In genomic region chr13:46546846-46547245, GRCm38 (mm10) we compare ENCODE assay signal across 16 mouse cellular contexts. TPM values are rescaled to one million over a fixed set of nuclear protein-coding genes. Genes with fewer than 3 reads are reported as not detected.
A peak's percentile ranks its signal among the peaks of the same experiment; 100 is the strongest.
DNase-seq lines count a peak whose midpoint lies in the region; ATAC-seq and TF ChIP-seq lines count a peak whose summit lies in the region.
"Had no signal": no experiment of that assay in that cellular context is flagged by ENCODE, and none has a peak within 500 bp of the region (broad histone marks: within the 10 kb centered on the region; RNA-seq: fewer than 3 reads in every experiment).

No protein-coding gene starts in this region.

- peak; percentile 45; the same call in 1 of the 2 replicates for ATAC-seq in kidney, embryonic 14.5 days (ENCODE audit: low FRiP score, low TSS enrichment)
- 0 out of 2 replicates have a peak, but pooled peaks have one; percentile 8 for ATAC-seq in midbrain, embryonic 12.5 days (ENCODE audit: low FRiP score, low read depth)
- ATAC-seq in midbrain, embryonic 15.5 days (replicated peaks), result no peak
- ATAC-seq: forebrain, embryonic 15.5 days had no signal

- H3K9ac ChIP-seq in kidney, embryonic 14.5 days (ENCODE audit: low read depth, low read length), result no peak overlapping the region
- no peak overlapping the region for H3K9ac ChIP-seq in midbrain, embryonic 12.5 days (replicated peaks)
- no peak overlapping the region for H3K9ac ChIP-seq in midbrain, embryonic 15.5 days
- H3K9ac ChIP-seq: forebrain, embryonic 15.5 days; hindbrain, embryonic 15.5 days had no signal

- no peak overlapping the region for H3K4me2 ChIP-seq in kidney, embryonic 14.5 days (replicated peaks; ENCODE audit: low read depth, low read length)
- no peak overlapping the region for H3K4me2 ChIP-seq in midbrain, embryonic 12.5 days (replicated peaks)
- H3K4me2 ChIP-seq in midbrain, embryonic 15.5 days, result no peak overlapping the region
- H3K4me2 ChIP-seq: forebrain, embryonic 15.5 days; hindbrain, embryonic 15.5 days had no signal

- H3K4me3 ChIP-seq in gastrocnemius, adult 2 months, result no peak overlapping the region
- no peak overlapping the region for H3K4me3 ChIP-seq in kidney, embryonic 14.5 days (ENCODE audit: low read length)
- no peak overlapping the region for H3K4me3 ChIP-seq in midbrain, embryonic 12.5 days
- H3K4me3 ChIP-seq in midbrain, embryonic 15.5 days, result no peak overlapping the region
- H3K4me3 ChIP-seq: embryonic facial prominence, embryonic 10.5 days; forebrain, embryonic 15.5 days; hindbrain, embryonic 15.5 days had no signal

- H3K27me3 ChIP-seq in kidney, embryonic 14.5 days (ENCODE audit: control insufficient read depth, insufficient read depth, low read length), result no peaks in the 10 kb centered on the region
- H3K27me3 ChIP-seq in midbrain, embryonic 12.5 days, result no peaks in the 10 kb centered on the region
- no peaks in the 10 kb centered on the region for H3K27me3 ChIP-seq in midbrain, embryonic 15.5 days (replicated peaks)
- H3K27me3 ChIP-seq: forebrain, embryonic 15.5 days; hindbrain, embryonic 15.5 days had no signal

- TF ChIP-seq CTCF in gastrocnemius, adult 2 months (IDR thresholded peaks at IDR 0.05), result no peak

- peak; percentile 51 for DNase-seq in gastrocnemius, adult 2 months
- DNase-seq in gastrocnemius, postnatal 25 days, result no peak
- no peak for DNase-seq in kidney, postnatal 4 days
- DNase-seq in spleen, adult 18-20 months, result no peak
- DNase-seq: adrenal gland, adult 8-10 months; adrenal gland, postnatal 36 days; cerebellum, adult 2 months; cerebellum, postnatal 10 days; gastrocnemius, postnatal 10 days; heart, postnatal 36 days had no signal

- peaks cover 13% of the 10 kb centered on the region for H3K4me1 ChIP-seq in kidney, embryonic 14.5 days (ENCODE audit: control insufficient read depth, insufficient read depth, low read length)
- H3K4me1 ChIP-seq in midbrain, embryonic 12.5 days, result peaks cover 42% of the 10 kb centered on the region
- H3K4me1 ChIP-seq in midbrain, embryonic 15.5 days, result peaks cover 28% of the 10 kb centered on the region

- no peaks in the 10 kb centered on the region for H3K9me3 ChIP-seq in kidney, embryonic 14.5 days (ENCODE audit: control insufficient read depth, low read length)
- no peaks in the 10 kb centered on the region for H3K9me3 ChIP-seq in midbrain, embryonic 12.5 days
- H3K9me3 ChIP-seq in midbrain, embryonic 15.5 days, result no peaks in the 10 kb centered on the region
- H3K9me3 ChIP-seq: embryonic facial prominence, embryonic 10.5 days; forebrain, embryonic 15.5 days; hindbrain, embryonic 15.5 days had no signal

- intact Hi-C loops in gastrocnemius, adult 2 months (cut with DNase I), result no loop called here

- 72% methylated on average over 4 of the region's 4 CpGs for whole genome bisulfite sequencing in kidney, embryonic 14.5 days
- WGBS in midbrain, embryonic 12.5 days, result 81% methylated on average over 4 of the region's 4 CpGs
- 78% methylated on average over 4 of the region's 4 CpGs for WGBS in midbrain, embryonic 15.5 days

- peak overlapping the region; percentile 77 for H3K27ac ChIP-seq in gastrocnemius, adult 2 months
- H3K27ac ChIP-seq in kidney, embryonic 14.5 days (ENCODE audit: low read depth, low read length), result no peak overlapping the region; the same call in 1 of the 2 replicates
- no peak overlapping the region for H3K27ac ChIP-seq in midbrain, embryonic 12.5 days (replicated peaks)
- no peak overlapping the region for H3K27ac ChIP-seq in midbrain, embryonic 15.5 days
- H3K27ac ChIP-seq: embryonic facial prominence, embryonic 10.5 days; hindbrain, embryonic 15.5 days had no signal

- H3K36me3 ChIP-seq in kidney, embryonic 14.5 days (ENCODE audit: control insufficient read depth, insufficient read depth, low read length), result no peaks in the 10 kb centered on the region
- no peaks in the 10 kb centered on the region for H3K36me3 ChIP-seq in midbrain, embryonic 12.5 days
- no peaks in the 10 kb centered on the region for H3K36me3 ChIP-seq in midbrain, embryonic 15.5 days (replicated peaks)
- H3K36me3 ChIP-seq: embryonic facial prominence, embryonic 10.5 days; forebrain, embryonic 15.5 days; hindbrain, embryonic 15.5 days had no signal

RNA-seq across cellular contexts. Expression of gene Cap2, which starts 45.2 kb away (rescaled TPM):
- total RNA-seq in gastrocnemius, adult 2 months (2021), result 100 to 1,000 TPM; 270 TPM
- 100 to 1,000 TPM; 281 to 304 TPM for total RNA-seq in gastrocnemius, postnatal 25 days (2021)
- 8.7 and 8.9 TPM in 2 replicates for polyA plus RNA-seq in kidney, embryonic 14.5 days (2014; fragmentation: Nextera tagmentation; extraction: Ambion mirVana)
- 9.6 and 9.9 TPM in 2 replicates for polyA plus RNA-seq in midbrain, embryonic 12.5 days (2016; fragmentation: Nextera tagmentation; extraction: Ambion mirVana)
- 9.8 and 12.4 TPM in 2 replicates for polyA plus RNA-seq in midbrain, embryonic 15.5 days (2015; fragmentation: Nextera tagmentation; extraction: Ambion mirVana)
